Mouse (Mus musculus) kidney, postnatal 25 days (tissue): Measurements from ENCODE around the gene Hspa8.
"Not testable (repeated sequence)": the region's sequence is repeated elsewhere in the genome, so short reads cannot be mapped to it uniquely, and the experiment has no call there.

Experiments
- DNase-seq, 2 experiments: peaks; one replicate each; pipeline ENCODE4 v3.0.0; 2021; ENCODE audit warnings: mixed read lengths in 2 of 2

The Hspa8 gene

GRCm38 (mm10) chr9:40784374-40784967, 16.3 kb upstream of the Hspa8 start:
- no peak for DNase-seq

GRCm38 (mm10) chr9:40785452-40785851, 15.3 kb upstream of the Hspa8 start:
- no peak for DNase-seq

GRCm38 (mm10) chr9:40786820-40787219, 14.0 kb upstream of the Hspa8 start:
- DNase-seq = not testable (repeated sequence)

- DNase-seq = no peak
These were observed 8.7 kb upstream of the Hspa8 start for GRCm38 (mm10) chr9:40791864-40792633.

GRCm38 (mm10) chr9:40793581-40793980, 7.2 kb upstream of the Hspa8 start:
- DNase-seq = no peak

- DNase-seq = peak in 1 of 2 experiments; percentile 55
These were observed 6.5 kb upstream of the Hspa8 start for GRCm38 (mm10) chr9:40794251-40794650.

GRCm38 (mm10) chr9:40794926-40795325, 5.9 kb upstream of the Hspa8 start:
- DNase-seq = no peak

GRCm38 (mm10) chr9:40795562-40795961, 5.2 kb upstream of the Hspa8 start:
- no peak for DNase-seq

- peak in 1 of 2 experiments; percentile 48 for DNase-seq
These were observed 4.7 kb upstream of the Hspa8 start for GRCm38 (mm10) chr9:40796054-40796453.

GRCm38 (mm10) chr9:40798247-40798960, 2.4 kb upstream of the Hspa8 start:
- peak in 1 of 2 experiments; percentile 41 for DNase-seq

GRCm38 (mm10) chr9:40799112-40799511, 1.7 kb upstream of the Hspa8 start:
- peak in 1 of 2 experiments; percentile 46 for DNase-seq

- peak; percentile 86 to 92 for DNase-seq
These were observed 815 bp upstream of the Hspa8 start for GRCm38 (mm10) chr9:40799837-40800501.

GRCm38 (mm10) chr9:40801614-40802532, 1.1 kb downstream of the Hspa8 start:
- peak; percentile 66 to 74 for DNase-seq

GRCm38 (mm10) chr9:40802533-40802875, 1.7 kb downstream of the Hspa8 start:
- not testable (repeated sequence) for DNase-seq

GRCm38 (mm10) chr9:40804576-40804975, 3.8 kb downstream of the Hspa8 start:
- not testable (repeated sequence) for DNase-seq

GRCm38 (mm10) chr9:40805263-40805662, 4.5 kb downstream of the Hspa8 start:
- DNase-seq = peak; percentile 83 to 92

GRCm38 (mm10) chr9:40806440-40807288, 5.9 kb downstream of the Hspa8 start:
- DNase-seq = peak; percentile 79 to 85

GRCm38 (mm10) chr9:40807289-40807920, 6.6 kb downstream of the Hspa8 start:
- peak; percentile 59 to 67 for DNase-seq

- DNase-seq = peak in 1 of 2 experiments; percentile 39
These were observed 7.5 kb downstream of the Hspa8 start for GRCm38 (mm10) chr9:40808061-40808906.

GRCm38 (mm10) chr9:40808907-40809280, 8.1 kb downstream of the Hspa8 start:
- no peak for DNase-seq
